Mouse (Mus musculus): ENCODE measurements around the gene Topors. TPM values are rescaled to one million over a fixed set of nuclear protein-coding genes. Genes with fewer than 3 reads are reported as not detected.

Gene Topors
- polyA plus RNA-seq, 1 experiment: 2.8 TPM

DNA sequence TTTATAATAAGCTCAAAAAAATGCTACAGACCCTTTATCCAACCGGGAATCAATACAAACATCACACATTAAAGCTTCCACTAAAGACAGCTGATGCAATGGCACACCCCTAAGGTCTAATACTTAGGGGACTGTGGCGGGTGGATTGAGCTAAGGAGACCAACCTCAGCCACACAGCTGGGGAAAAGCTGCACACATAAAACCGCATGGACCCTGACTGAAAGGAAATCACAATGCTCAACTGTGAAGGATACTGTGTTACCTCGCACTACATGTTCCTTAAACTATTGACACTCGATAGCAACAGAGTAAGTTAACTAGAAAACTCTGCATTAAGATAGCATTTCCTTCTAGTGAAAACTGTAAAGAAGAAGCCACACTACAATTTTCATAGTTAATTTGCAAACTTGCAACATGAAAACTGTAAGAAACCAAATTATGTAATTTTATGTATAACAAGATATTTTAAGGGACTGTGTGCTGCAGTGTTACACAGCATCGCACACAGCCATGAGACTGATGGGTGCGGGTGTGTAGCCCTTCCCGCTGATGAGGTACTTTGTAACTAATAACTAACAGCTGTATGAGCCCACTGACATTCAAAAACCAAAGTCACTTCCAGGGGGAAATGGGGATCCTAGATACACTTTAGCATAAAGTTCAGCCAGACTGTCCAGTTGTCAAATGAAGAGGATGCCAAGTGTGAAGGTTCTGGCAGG, 15.1 kb downstream of the Topors start:
- no peak for DNase-seq (ENCODE audit: low read depth, low spot score)
- WGBS: 84% methylated on average over 8 of the region's 8 CpGs

- no peak for DNase-seq (ENCODE audit: low read depth, low spot score)
- 31% methylated on average over 2 of the region's 2 CpGs for WGBS
Observed at GRCm38 (mm10) chr4:40253766-40254165, 15.9 kb downstream of the Topors start.

DNA sequence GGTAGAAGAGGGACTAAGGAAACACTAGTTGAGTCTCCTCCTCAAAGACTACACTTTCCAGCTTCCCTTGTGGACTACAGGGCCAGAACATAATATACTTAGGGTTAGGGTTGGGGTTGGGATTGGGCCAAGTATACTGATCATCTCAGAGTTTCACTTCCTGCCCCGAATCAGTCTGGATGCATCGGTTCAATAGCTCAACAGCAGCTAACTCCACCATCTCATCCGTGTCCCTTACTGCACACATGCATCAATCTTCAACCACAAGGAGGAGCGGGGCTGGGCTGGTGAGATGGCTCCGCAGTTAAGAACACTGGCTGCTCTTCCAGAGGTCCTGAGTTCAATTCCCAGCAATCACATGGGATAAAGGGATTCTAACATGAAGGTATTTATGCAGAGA, 18.7 kb downstream of the Topors start:
- DNase-seq (ENCODE audit: low read depth, low spot score): no peak
- WGBS: 87% methylated on average over 5 of the region's 5 CpGs

DNA sequence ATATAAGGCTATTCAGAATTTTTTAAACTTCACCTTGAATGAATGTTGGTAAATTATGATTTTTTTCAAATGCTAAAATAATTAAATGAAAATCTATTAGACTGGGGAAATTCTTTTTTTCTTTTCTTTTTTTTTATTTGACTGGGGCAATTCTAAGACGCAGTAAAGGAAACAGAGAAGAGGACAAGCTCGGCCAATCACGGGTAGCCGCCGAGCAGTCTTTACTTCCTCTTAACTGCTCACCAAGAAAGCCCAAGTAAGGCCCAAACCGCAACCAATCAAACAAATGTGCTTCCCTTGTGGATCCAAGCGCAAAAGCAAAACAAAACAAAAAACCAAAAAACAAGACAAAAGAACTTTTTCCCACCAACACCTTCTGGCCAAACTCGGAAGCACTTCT, 25.6 kb downstream of the Topors start:
- WGBS: 75% methylated on average over 8 of the region's 8 CpGs
- no peak for DNase-seq (ENCODE audit: low read depth, low spot score)

GRCm38 (mm10) chr4:40243006-40243405, 26.6 kb downstream of the Topors start:
- WGBS: 85% methylated on average over 4 of the region's 4 CpGs
- no peak for DNase-seq (ENCODE audit: low read depth, low spot score)

- WGBS: 62% methylated on average over 6 of the region's 6 CpGs
- no peak for DNase-seq (ENCODE audit: low read depth, low spot score)
Observed at GRCm38 (mm10) chr4:40241928-40242327, 27.7 kb downstream of the Topors start.

DNA sequence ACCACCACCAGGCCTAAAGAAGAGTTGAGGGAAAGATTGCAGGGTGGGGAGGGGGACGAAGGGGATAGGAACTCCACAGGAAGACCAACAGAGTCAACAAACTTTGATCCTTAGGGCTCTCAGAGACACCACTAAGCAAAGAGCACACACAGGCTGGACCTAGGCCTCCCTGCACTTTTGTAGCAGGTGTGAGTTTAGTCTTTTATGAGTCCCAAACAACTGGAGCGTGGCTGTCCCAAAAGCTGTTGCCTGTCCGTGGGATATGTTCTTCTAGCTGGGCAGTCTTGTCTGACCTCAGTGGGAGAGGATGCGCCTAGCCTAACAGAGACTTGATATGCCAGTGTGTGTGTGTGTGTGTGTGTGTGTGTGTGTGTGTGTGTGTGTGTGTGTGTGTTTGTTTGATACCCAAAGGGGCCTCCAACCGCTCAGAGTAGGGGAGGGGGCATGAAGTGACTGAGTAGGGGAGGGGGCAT, 29.3 kb downstream of the Topors start:
- no peak for DNase-seq (ENCODE audit: low read depth, low spot score)
- WGBS: 33% methylated on average over 5 of the region's 5 CpGs

DNA sequence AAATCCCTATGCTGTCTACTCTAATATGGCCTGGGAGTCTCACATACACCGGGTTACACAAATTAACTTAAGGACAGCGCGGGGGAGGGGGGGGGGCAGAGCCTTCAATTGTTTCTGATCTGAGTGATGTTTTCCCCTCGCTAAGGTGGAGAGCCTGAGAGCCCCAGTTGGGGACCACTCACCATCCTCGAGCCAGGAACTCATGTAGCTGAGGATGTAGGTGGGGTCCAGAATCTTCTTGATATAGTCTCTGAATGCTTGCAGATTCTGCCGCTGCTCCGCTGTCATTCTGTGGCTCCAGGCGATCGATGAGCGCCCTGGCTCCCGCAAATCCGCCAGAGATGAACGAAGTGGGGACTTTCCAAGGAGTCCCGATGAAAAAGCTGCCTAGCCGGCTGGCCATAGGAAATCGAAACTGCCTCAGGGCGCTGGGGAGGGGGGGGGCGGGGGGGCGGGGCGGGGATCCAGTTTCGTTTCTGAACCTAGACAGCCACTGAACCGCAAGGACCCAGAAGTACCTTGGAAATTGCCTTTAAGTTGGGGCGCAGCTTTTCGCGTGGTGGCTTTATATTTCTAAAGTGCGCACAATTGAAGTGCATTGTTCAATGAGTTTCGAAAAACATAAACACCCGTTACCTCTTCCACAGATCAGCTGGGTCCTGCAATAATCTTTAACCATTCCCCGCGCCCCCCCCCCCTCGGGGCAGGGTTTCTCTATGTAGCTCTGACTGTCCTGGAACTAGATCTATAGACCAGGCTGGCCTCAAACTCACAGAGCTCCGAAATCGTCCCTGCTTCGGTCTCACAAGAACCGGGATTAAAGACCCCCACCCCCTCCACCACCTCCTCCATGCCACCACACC, 30.0 kb downstream of the Topors start, which contains the start of gene Ddx58:
TSS of gene Ddx58 (minus strand) at position 420 of the 863 bp plus-strand sequence.
- WGBS: 2% methylated on average over 35 of the region's 35 CpGs
- DNase-seq (ENCODE audit: low read depth, low spot score): no peak

DNA sequence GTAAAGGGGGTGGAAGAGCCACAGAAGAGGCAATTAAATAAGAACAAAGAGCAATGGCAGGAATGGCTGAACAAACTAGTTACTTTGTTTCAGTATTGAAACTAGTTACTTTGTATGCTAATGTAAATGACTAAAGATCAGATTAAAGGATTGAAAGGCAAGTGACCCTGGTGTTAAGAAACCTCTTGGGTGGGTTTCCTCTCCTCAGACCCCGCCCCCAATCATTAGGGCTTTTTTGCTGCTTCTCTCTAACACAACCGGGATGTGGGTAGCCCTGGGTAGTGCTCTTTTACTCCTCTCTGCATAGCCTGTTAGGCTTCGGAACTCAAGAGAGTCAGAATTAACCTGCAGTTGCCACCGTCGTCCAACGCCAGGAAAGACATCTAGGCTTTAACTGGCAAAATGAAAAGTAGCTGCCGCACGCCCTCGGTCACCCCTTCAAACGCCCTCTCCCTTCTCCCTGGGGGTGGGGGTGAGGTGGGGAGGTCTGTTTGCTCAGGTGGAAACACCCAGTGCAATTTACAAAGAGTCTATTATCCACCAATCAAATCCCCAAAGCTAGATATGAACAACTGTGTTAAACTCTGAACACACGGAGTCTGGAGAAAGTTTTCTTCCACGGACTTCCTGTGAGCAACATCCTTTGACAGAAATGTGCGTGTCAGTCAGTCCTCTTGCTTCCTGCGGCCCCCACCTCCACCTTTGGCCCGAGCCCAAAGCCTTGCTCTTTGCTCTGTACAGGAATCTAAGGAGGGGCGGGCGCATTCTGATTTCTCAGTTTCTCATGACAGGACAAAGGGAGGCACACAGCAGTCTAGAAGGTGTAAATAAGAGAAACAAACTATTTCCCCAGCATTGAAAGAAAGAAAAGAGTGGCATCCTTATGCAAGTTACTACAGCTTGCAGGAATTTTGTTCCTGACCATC, 30.9 kb downstream of the Topors start:
- WGBS: 1% methylated on average over 17 of the region's 17 CpGs
- DNase-seq (ENCODE audit: low read depth, low spot score): no peak

DNA sequence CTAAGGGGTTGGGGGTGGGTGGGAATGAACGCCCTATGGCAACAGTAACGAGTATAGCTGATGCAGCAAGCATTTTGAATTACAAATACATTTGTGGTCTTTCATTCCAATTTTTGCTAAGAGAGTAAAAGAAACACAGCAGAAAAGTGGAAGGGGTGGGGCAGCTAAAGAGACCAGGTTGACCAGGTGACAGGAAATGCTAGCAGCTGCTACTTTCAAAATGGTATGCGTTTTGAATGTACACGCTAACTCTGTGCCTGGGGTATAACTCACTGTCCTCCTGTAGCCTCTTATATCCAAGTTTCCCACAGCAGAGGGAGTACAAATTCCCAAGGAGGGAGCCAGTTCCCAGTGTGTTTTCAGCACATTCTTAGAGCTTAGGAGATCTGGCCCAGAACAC, 32.8 kb downstream of the Topors start:
- 84% methylated on average over 4 of the region's 4 CpGs for WGBS
- no peak for DNase-seq (ENCODE audit: low read depth, low spot score)

GRCm38 (mm10) chr4:40234256-40234655, 35.4 kb downstream of the Topors start:
- WGBS: 92% methylated on average over 6 of the region's 6 CpGs
- DNase-seq (ENCODE audit: low read depth, low spot score): no peak

DNA sequence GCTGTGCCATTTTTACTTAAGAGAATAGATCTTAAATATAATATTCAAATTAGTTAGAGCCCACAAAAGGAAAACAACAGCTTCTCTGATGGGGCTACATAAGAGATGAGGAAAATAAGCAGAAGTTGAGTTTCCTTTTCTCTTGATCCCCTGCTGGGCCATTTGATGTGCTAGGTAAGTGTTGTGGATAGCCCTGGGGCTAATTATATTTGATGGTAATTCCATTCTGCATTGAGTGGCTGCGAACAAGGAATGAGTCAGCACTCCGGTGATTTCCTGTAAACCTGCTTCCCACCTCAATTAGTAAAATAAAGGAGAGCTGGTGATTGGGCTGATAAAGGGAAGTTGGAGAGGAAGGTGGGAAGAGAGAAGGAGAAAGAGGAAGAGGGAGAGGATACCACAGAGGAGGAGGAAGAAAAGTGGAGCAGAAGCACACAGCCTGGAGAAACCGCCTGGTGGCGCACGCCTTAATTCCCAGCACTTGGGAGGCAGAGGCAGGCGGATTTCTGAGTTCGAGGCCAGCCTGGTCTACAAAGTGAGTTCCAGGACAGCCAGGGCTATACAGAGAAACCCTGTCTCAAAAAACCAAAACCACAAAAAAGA, 36.5 kb downstream of the Topors start:
- no peak for DNase-seq (ENCODE audit: low read depth, low spot score)
- WGBS: 92% methylated on average over 7 of the region's 7 CpGs

- WGBS: 89% methylated on average over 6 of the region's 6 CpGs
- no peak for DNase-seq (ENCODE audit: low read depth, low spot score)
Observed at GRCm38 (mm10) chr4:40229723-40230122, 39.9 kb downstream of the Topors start.

DNA sequence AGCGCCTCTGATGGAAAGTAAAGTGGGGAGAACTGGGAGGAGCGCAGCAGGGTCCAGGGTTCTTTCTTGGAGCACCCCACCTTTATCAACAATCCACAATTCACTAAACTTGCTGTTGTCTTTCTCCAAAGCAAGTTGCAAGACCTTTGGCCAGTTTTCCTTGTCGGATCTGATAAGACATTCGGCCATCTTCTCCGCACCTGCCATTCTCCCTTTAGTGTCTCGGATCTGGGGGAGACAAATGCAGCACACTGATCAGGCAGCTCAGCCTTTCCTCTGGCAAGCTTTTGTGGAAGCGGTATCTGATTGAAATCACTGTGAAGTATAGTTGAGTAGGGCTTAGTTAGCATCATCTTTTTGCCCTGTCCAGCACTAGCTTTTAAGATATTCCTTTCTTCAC, 41.8 kb downstream of the Topors start:
- 89% methylated on average over 7 of the region's 7 CpGs for WGBS

GRCm38 (mm10) chr4:40227131-40227530, 42.5 kb downstream of the Topors start:
- WGBS: 87% methylated on average over 11 of the region's 11 CpGs

More for the DNA sequence above, 41.8 kb downstream of the Topors start:
- no peak for DNase-seq (ENCODE audit: low read depth, low spot score)

DNA sequence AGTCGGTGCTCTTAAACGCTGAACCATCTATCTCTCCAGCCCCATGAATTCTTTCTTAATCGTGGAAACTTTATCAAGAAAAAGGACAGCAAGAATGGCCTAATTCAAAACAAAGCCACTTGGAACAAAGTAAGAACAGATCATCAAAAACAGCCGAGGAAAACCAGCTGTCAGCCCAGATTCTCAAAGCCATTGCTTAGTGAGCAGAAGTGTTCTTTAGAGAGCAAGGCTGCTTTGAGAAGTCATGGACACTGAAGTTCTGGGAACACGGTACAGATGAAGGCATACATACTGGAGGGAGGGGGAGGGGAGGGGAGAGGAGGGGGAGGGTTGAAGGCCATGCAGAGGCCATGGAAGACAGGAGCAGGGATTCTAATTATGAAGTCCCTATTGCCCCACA, 43.6 kb downstream of the Topors start:
- 74% methylated on average over 5 of the region's 5 CpGs for WGBS
- no peak for DNase-seq (ENCODE audit: low read depth, low spot score)

More at GRCm38 (mm10) chr4:40227131-40227530, 42.5 kb downstream of the Topors start:
- no peak for DNase-seq (ENCODE audit: low read depth, low spot score)

DNA sequence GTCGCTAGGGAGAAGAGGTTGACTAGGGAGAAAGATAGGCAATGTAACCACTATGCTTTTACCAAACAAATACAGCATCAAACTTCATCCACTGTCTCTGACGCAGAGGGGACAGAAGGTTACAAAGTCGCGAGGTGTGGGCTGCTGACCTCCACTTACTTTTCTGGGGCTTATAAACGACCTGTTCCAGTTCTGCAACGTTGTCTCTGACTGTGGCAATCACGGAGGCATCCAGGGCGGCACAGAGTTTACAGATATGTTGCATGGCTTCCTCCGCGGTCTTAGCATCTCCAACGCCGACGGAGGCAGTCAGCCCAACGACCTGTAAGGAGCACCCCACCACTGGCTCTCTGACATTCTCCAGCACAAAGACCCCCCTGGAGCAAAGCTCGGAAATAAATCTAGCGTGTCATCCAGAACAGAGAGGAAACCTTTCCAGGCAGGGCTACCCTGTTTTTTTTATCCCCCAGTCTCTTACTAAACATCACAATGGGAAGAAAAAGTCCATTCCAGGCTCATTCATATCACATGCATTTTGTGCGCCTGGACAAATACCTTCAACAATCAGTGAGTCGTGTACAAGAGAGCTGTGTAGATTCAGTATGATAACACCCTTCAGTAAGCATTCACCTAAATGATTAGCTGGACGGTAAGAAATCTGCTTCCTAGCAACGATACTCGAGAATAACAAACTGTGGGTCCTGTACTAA, 47.6 kb downstream of the Topors start:
- WGBS: 69% methylated on average over 21 of the region's 21 CpGs
- no peak for DNase-seq (ENCODE audit: low read depth, low spot score)

- no peak for DNase-seq (ENCODE audit: low read depth, low spot score)
- 34% methylated on average over 14 of the region's 14 CpGs for WGBS
Observed at GRCm38 (mm10) chr4:40221004-40221760, 48.5 kb downstream of the Topors start.

All from large intestine, adult 2 months (tissue).